Mouse (Mus musculus) adrenal gland, postnatal 36 days (tissue): ENCODE measurements around the gene Tmem19. TPM values are rescaled to one million over a fixed set of nuclear protein-coding genes. Genes with fewer than 3 reads are reported as not detected.
A peak's percentile ranks its signal among the peaks of the same experiment; 100 is the strongest.
"Not testable (repeated sequence)": the region's sequence is repeated elsewhere in the genome, so short reads cannot be mapped to it uniquely, and the experiment has no call there.

Experiments
- DNase-seq, 2 experiments: peaks; one replicate each; pipeline ENCODE4 v3.0.0; 2021; ENCODE audit warnings: mixed read lengths in 1 of 2
- total RNA-seq, 2 experiments: library from RNA; stranded (reverse); gene quantifications; 2 replicates each; pipeline ENCODE4 v1.2.3; 2021

Tmem19 gene
- total RNA-seq, 2 experiments from 2014 or later, result 25.0 to 41.2 TPM

- no peak for DNase-seq
Measured at GRCm38 (mm10) chr10:115349029-115349428, 13.3 kb downstream of the Tmem19 start.

- no peak for DNase-seq
Measured at GRCm38 (mm10) chr10:115348131-115348530, 14.2 kb downstream of the Tmem19 start.

GRCm38 (mm10) chr10:115346444-115346843, 15.9 kb downstream of the Tmem19 start:
- no peak for DNase-seq

- DNase-seq, result no peak
Measured at GRCm38 (mm10) chr10:115342771-115343425, 19.4 kb downstream of the Tmem19 start.

GRCm38 (mm10) chr10:115339820-115340328, 22.4 kb downstream of the Tmem19 start:
- no peak for DNase-seq

GRCm38 (mm10) chr10:115336901-115337300, 25.4 kb downstream of the Tmem19 start:
- DNase-seq, result no peak

GRCm38 (mm10) chr10:115333528-115333927, 28.8 kb downstream of the Tmem19 start:
- DNase-seq, result no peak

- no peak for DNase-seq
Measured at GRCm38 (mm10) chr10:115332997-115333396, 29.3 kb downstream of the Tmem19 start.

GRCm38 (mm10) chr10:115332420-115332952, 29.8 kb downstream of the Tmem19 start:
- peak; percentile 28 to 34 for DNase-seq

GRCm38 (mm10) chr10:115329010-115329530, 33.2 kb downstream of the Tmem19 start:
- no peak for DNase-seq

- peak; percentile 66 to 68 for DNase-seq
Measured at GRCm38 (mm10) chr10:115328514-115328913, 33.8 kb downstream of the Tmem19 start.

GRCm38 (mm10) chr10:115323295-115323694, 39.0 kb downstream of the Tmem19 start:
- DNase-seq, result peak; percentile 76 to 82

GRCm38 (mm10) chr10:115321317-115322035, 40.8 kb downstream of the Tmem19 start:
- DNase-seq, result no peak

- DNase-seq, result not testable (repeated sequence)
Measured at GRCm38 (mm10) chr10:115318388-115318787, 43.9 kb downstream of the Tmem19 start.

GRCm38 (mm10) chr10:115316313-115316712, 46.0 kb downstream of the Tmem19 start:
- no peak for DNase-seq

GRCm38 (mm10) chr10:115315473-115316171, 46.7 kb downstream of the Tmem19 start, which contains the start of gene Rab21:
Rab21 (minus strand) TSS chr10:115315594.
- DNase-seq, result peak; percentile 99

- DNase-seq, result peak; percentile 27 to 49
Measured at GRCm38 (mm10) chr10:115314582-115315452, 47.5 kb downstream of the Tmem19 start.

- DNase-seq, result no peak
Measured at GRCm38 (mm10) chr10:115314287-115314581, 48.1 kb downstream of the Tmem19 start.

GRCm38 (mm10) chr10:115313641-115314286, 48.5 kb downstream of the Tmem19 start:
- DNase-seq, result no peak

GRCm38 (mm10) chr10:115312732-115313131, 49.6 kb downstream of the Tmem19 start:
- DNase-seq, result peak; percentile 17 to 34

- DNase-seq, result no peak
Measured at GRCm38 (mm10) chr10:115312194-115312593, 50.1 kb downstream of the Tmem19 start.
